Mouse (Mus musculus) liver, embryonic 16.5 days (tissue): ENCODE results near the gene Dynlt1a. TPM values are rescaled to one million over a fixed set of nuclear protein-coding genes. Genes with fewer than 3 reads are reported as not detected.
A peak's percentile ranks its signal among the peaks of the same experiment; 100 is the strongest.
"Not testable (repeated sequence)": the region's sequence is repeated elsewhere in the genome, so short reads cannot be mapped to it uniquely, and the experiment has no call there.

ENCODE experiments used
- ATAC-seq: fragments of 200-750 bp; cut with Nextera tagmentation; 2 replicates; pipeline ENCODE4 v1.8.0; 2017; ENCODE audit warnings: low read depth, mild to moderate bottlenecking, moderate number of reproducible peaks, moderate library complexity
- H3K27ac ChIP-seq: fragments of 300-500 bp; sonication (generic); 2 replicates; pipeline ENCODE4 v1.5.1; 2014; ENCODE audit warnings: mild to moderate bottlenecking, low read length
- H3K27me3 ChIP-seq: fragments of 300-500 bp; sonication (generic); 2 replicates; pipeline ENCODE4 v1.6.1; 2014; ENCODE audit warnings: low read depth, low read length, mixed read lengths; ENCODE audit not compliant: control insufficient read depth, insufficient read depth
- H3K36me3 ChIP-seq: fragments of 300-500 bp; sonication (generic); 2 replicates; pipeline ENCODE4 v1.6.1; 2014; ENCODE audit warnings: mild to moderate bottlenecking; ENCODE audit not compliant: control insufficient read depth, insufficient read depth
- H3K4me1 ChIP-seq: fragments of 300-500 bp; sonication (generic); 2 replicates; pipeline ENCODE4 v1.6.1; 2014; ENCODE audit warnings: low read depth, low read length, mixed read lengths; ENCODE audit not compliant: control insufficient read depth
- H3K4me2 ChIP-seq: fragments of 300-500 bp; sonication (generic); 2 replicates; pipeline ENCODE4 v1.6.1; 2014; ENCODE audit warnings: low read depth, low read length, mixed read lengths
- H3K4me3 ChIP-seq: fragments of 300-500 bp; sonication (generic); 2 replicates; pipeline ENCODE4 v1.5.1; 2014; ENCODE audit warnings: low read depth, mild to moderate bottlenecking, low read length
- H3K9ac ChIP-seq: fragments of 300-500 bp; sonication (generic); 2 replicates; pipeline ENCODE4 v1.6.1; 2014; ENCODE audit warnings: low read depth, low read length
- H3K9me3 ChIP-seq: fragments of 300-500 bp; sonication (generic); replicated peaks from 2 replicates; pipeline ENCODE4 v1.6.1; 2016; ENCODE audit warnings: low read length; ENCODE audit not compliant: control insufficient read depth
- WGBS: fragments of 180-500 bp; shearing (Covaris S2); extraction: QIAGEN DNeasy Blood & Tissue Kit; methylation state at CpG from one replicate; pipeline ENCODE4 v1.1.7; 2014; ENCODE audit not compliant: insufficient replicate concordance; 5-methylcytosine and 5-hydroxymethylcytosine counted together
- polyA plus RNA-seq: library from polyadenylated mRNA; unstranded; fragments of >200 nt; fragmentation: Nextera tagmentation; extraction: Ambion mirVana; gene quantifications from 2 replicates; pipeline ENCODE4 v1.2.1, GENCODE M21; 2015

The Dynlt1a gene
- 5.4 and 5.5 TPM in 2 replicates for polyA plus RNA-seq

- not testable (repeated sequence) for H3K9me3 ChIP-seq, H3K36me3 ChIP-seq, H3K27ac ChIP-seq, H3K4me1 ChIP-seq, H3K27me3 ChIP-seq
- peak; percentile 96 for ATAC-seq
- H3K4me2 ChIP-seq = peak within 1 kb of the TSS; percentile 65
- 5% methylated on average over 19 of the region's 23 CpGs for WGBS
- H3K4me3 ChIP-seq = peak within 1 kb of the TSS; percentile 58
- peak within 1 kb of the TSS; percentile 61 for H3K9ac ChIP-seq
Measured at GRCm38 (mm10) chr17:6317339-6317985, at the start of gene Dynlt1a. Gene Dynlt1a (minus strand): TSS chr17:6317500.

- not testable (repeated sequence) for ATAC-seq, H3K4me1 ChIP-seq, H3K9ac ChIP-seq, H3K9me3 ChIP-seq, H3K27me3 ChIP-seq, H3K4me2 ChIP-seq, H3K27ac ChIP-seq, H3K36me3 ChIP-seq, H3K4me3 ChIP-seq
- 59% methylated on average over 10 of the region's 10 CpGs for WGBS
Measured at GRCm38 (mm10) chr17:6355256-6355655, 38.0 kb upstream of the Dynlt1a start.

- H3K27ac ChIP-seq, H3K9ac ChIP-seq, H3K36me3 ChIP-seq, H3K4me2 ChIP-seq, H3K4me1 ChIP-seq, H3K4me3 ChIP-seq, H3K9me3 ChIP-seq, ATAC-seq, H3K27me3 ChIP-seq: not testable (repeated sequence)
- no CpG with 5 or more reads among the region's 12 CpGs for WGBS
Measured at GRCm38 (mm10) chr17:6342606-6343294, 25.4 kb upstream of the Dynlt1a start.

GRCm38 (mm10) chr17:6328997-6329396, 11.7 kb upstream of the Dynlt1a start:
- 72% methylated on average over 3 of the region's 4 CpGs for WGBS
- ATAC-seq, H3K9ac ChIP-seq, H3K4me1 ChIP-seq, H3K9me3 ChIP-seq, H3K36me3 ChIP-seq, H3K4me3 ChIP-seq, H3K4me2 ChIP-seq, H3K27me3 ChIP-seq, H3K27ac ChIP-seq: not testable (repeated sequence)

- WGBS = 61% methylated on average over 7 of the region's 7 CpGs
- H3K27me3 ChIP-seq, H3K36me3 ChIP-seq, H3K4me2 ChIP-seq, ATAC-seq, H3K4me1 ChIP-seq, H3K27ac ChIP-seq, H3K9me3 ChIP-seq, H3K4me3 ChIP-seq, H3K9ac ChIP-seq: not testable (repeated sequence)
Measured at GRCm38 (mm10) chr17:6327554-6327953, 10.3 kb upstream of the Dynlt1a start.

GRCm38 (mm10) chr17:6325543-6325942, 8.2 kb upstream of the Dynlt1a start:
- H3K27me3 ChIP-seq, H3K9me3 ChIP-seq, H3K4me3 ChIP-seq, H3K9ac ChIP-seq, H3K4me1 ChIP-seq, H3K36me3 ChIP-seq, ATAC-seq, H3K27ac ChIP-seq, H3K4me2 ChIP-seq: not testable (repeated sequence)
- WGBS = 55% methylated on average over 6 of the region's 6 CpGs

- not testable (repeated sequence) for H3K4me2 ChIP-seq, H3K36me3 ChIP-seq, H3K4me1 ChIP-seq, H3K27me3 ChIP-seq, ATAC-seq, H3K4me3 ChIP-seq, H3K27ac ChIP-seq, H3K9me3 ChIP-seq, H3K9ac ChIP-seq
- WGBS = 64% methylated on average over 10 of the region's 10 CpGs
Measured at GRCm38 (mm10) chr17:6325021-6325420, 7.7 kb upstream of the Dynlt1a start.

- ATAC-seq, H3K4me1 ChIP-seq, H3K9ac ChIP-seq, H3K4me2 ChIP-seq, H3K36me3 ChIP-seq, H3K9me3 ChIP-seq, H3K27me3 ChIP-seq, H3K27ac ChIP-seq, H3K4me3 ChIP-seq: not testable (repeated sequence)
- no CpG with 5 or more reads among the region's 10 CpGs for WGBS
Measured at GRCm38 (mm10) chr17:6321778-6322101, 4.4 kb upstream of the Dynlt1a start.

- H3K9ac ChIP-seq, H3K4me2 ChIP-seq, H3K4me3 ChIP-seq, H3K27me3 ChIP-seq, H3K9me3 ChIP-seq, H3K4me1 ChIP-seq, H3K27ac ChIP-seq, H3K36me3 ChIP-seq, ATAC-seq: not testable (repeated sequence)
- 0% methylated on average over 3 of the region's 60 CpGs for WGBS
Measured at GRCm38 (mm10) chr17:6321081-6321777, 3.9 kb upstream of the Dynlt1a start.
